Mouse (Mus musculus) central nervous system, embryonic 11.5 days (tissue): ENCODE data around the gene Olfr102. TPM values are rescaled to one million over a fixed set of nuclear protein-coding genes. Genes with fewer than 3 reads are reported as not detected.

Source experiments
- polyA plus RNA-seq: library from polyadenylated mRNA; depleted of rRNA; stranded (reverse); fragments of >200 nt; gene quantifications from 2 replicates; pipeline ENCODE4 v1.2.3, GENCODE M21; 2012; rRNA removed

The Olfr102 gene
- not detected in 2 replicates for polyA plus RNA-seq

DNA sequence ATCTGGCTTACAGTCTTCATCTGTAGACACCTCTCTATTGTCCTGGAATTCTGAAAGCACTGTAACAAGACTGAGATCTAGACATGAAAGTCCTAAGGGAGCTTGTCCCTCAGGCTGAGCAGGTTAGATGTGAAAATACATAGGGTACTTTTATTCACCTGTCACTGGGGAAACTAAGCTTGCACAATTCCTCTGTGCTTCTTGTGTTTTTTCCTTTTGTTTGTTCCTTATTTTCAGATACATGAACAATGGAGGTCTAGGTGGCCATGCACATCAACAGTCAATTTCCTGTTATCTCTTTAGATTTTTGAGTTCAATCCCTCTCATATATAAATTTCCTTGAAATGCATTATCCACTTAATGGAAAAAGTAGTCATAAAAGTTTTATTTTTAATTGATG lies at the start of gene Olfr102:
Olfr102 (minus strand) TSS at position 101 of the 400 bp plus-strand sequence.

GRCm38 (mm10) chr17:37359282-37359681 lies 42.4 kb upstream of the Olfr102 start, which contains the start of gene Olfr104-ps:
TSS of gene Olfr104-ps (plus strand) at chr17:37359582.

DNA sequence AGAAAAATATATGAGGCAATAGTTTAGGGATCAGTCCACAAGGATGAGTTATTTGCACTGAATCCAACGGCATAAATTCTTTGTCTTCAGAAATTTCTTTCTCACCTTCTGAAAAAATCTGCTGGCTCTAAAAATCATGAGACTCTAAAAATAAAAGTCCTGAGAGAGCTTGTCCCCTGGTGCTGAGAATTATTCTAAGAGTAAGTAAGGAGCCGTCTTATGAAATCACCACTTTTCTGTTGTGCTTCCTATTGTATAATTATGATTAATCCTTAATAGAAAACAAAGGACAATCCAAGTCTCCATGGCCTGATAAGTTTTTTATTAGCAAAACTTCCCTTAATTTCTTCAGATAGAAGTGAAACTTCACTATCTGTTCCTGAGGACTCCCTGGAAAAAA lies 22.7 kb upstream of the Olfr102 start, which contains the start of gene Olfr103:
Olfr103 (minus strand) TSS at position 101 of the 400 bp plus-strand sequence.

GRCm38 (mm10) chr17:37304213-37304612 lies 12.6 kb downstream of the Olfr102 start, which contains the start of gene Olfr101:
TSS of gene Olfr101 (minus strand) at chr17:37304313.

GRCm38 (mm10) chr17:37283360-37283759 lies 33.5 kb downstream of the Olfr102 start, which contains the start of gene Olfr99:
TSS of gene Olfr99 (minus strand) at chr17:37283460.

DNA sequence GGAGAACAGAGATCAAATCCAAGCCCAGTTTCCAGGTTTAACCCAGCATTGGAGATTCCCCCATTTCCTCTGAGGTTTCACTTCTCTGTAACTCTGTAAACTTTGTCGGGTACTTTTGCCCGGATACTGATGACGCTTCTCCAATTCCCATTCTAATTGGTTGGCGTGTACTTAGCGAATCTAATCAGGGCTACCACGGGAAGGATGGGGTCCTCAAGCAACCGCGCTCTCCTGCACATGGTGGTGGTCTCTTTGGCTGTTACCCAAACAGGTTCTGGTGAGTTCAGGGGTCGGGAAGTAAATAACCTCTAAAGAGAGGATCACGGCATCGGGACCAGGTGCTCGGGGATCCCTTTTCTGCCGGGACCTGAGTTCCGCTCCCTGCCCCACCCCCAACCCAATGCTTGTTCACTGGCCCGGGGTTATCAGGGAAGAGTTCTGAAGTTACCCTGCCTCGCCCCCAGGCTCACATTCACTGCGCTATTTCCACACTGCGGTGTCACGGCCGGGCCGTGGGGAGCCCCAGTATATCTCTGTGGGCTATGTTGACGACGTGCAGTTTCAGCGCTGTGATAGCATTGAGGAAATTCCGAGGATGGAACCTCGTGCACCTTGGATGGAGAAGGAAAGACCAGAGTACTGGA lies 46.7 kb downstream of the Olfr102 start, which contains the start of gene H2-M3:
H2-M3 (plus strand) TSS at position 163 of the 644 bp plus-strand sequence.

DNA sequence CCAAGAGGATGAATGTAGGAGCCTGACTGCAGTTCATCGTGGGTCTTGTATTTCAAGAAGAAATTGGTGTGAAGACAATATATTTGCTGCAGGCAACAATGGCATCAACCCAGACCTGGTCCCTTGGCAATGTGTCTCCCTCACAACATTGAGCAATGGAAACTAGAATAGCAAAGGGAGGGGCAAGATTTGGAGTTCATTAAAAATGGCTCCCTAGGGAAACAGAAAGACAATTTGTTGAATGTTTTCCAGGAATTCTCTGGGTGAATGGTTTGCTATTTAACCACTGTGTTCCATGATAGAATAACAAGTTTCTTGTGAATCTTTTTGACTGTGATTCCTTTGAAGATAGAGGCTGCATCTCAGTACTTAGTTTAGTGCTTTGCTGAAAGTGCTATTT lies 53.2 kb downstream of the Olfr102 start, which contains the start of gene Olfr98:
Olfr98 (minus strand) TSS at position 124 of the 400 bp plus-strand sequence.

Other genes starting within 250 kb of the Olfr102 start
- gene Olfr90, start 228.6 kb downstream of the Olfr102 start, polyA plus RNA-seq: not detected in 2 replicates
- not detected in 2 replicates for gene Olfr91, start 218.8 kb downstream of the Olfr102 start, polyA plus RNA-seq
- gene Olfr92, start 197.0 kb downstream of the Olfr102 start, polyA plus RNA-seq: not detected in 2 replicates
- not detected in 2 replicates for gene Olfr93, start 155.6 kb downstream of the Olfr102 start, polyA plus RNA-seq
- not detected in 2 replicates for gene Ubd, start 123.2 kb downstream of the Olfr102 start, polyA plus RNA-seq
- not detected in 2 replicates for gene Olfr94, start 116.1 kb downstream of the Olfr102 start, polyA plus RNA-seq
- not detected in 2 replicates for gene Olfr95, start 103.9 kb downstream of the Olfr102 start, polyA plus RNA-seq
- not detected in 2 replicates for gene Olfr96, start 96.9 kb downstream of the Olfr102 start, polyA plus RNA-seq
- not detected in 2 replicates for gene Olfr97, start 79.7 kb downstream of the Olfr102 start, polyA plus RNA-seq
- not detected in 2 replicates for gene Olfr98, start 53.3 kb downstream of the Olfr102 start, polyA plus RNA-seq
- 0.97 and 1.1 TPM in 2 replicates for gene H2-M3, start 46.8 kb downstream of the Olfr102 start, polyA plus RNA-seq
- not detected in 2 replicates for gene Olfr99, start 33.6 kb downstream of the Olfr102 start, polyA plus RNA-seq
- not detected in 2 replicates for gene Olfr101, start 12.7 kb downstream of the Olfr102 start, polyA plus RNA-seq
- gene Olfr103, start 22.6 kb upstream of the Olfr102 start, polyA plus RNA-seq: not detected in 2 replicates
- not detected in 2 replicates for gene Olfr104-ps, start 42.5 kb upstream of the Olfr102 start, polyA plus RNA-seq
- gene Olfr105-ps, start 62.0 kb upstream of the Olfr102 start, polyA plus RNA-seq: not detected in 2 replicates
- gene Olfr106-ps, start 73.3 kb upstream of the Olfr102 start, polyA plus RNA-seq: not detected in 2 replicates
- gene Olfr107, start 82.2 kb upstream of the Olfr102 start, polyA plus RNA-seq: not detected in 2 replicates
- gene Olfr108, start 128.4 kb upstream of the Olfr102 start, polyA plus RNA-seq: not detected in 2 replicates
- not detected in 2 replicates for gene Olfr109, start 141.9 kb upstream of the Olfr102 start, polyA plus RNA-seq
- not detected in 2 replicates for gene H2-M2, start 166.5 kb upstream of the Olfr102 start, polyA plus RNA-seq
- gene Olfr110, start 175.4 kb upstream of the Olfr102 start, polyA plus RNA-seq: not detected in 2 replicates
- 0.04 and 0.10 TPM in 2 replicates for gene Olfr111, start 191.0 kb upstream of the Olfr102 start, polyA plus RNA-seq